Mouse (Mus musculus): ENCODE results near the gene Adck2.

The Adck2 gene

GRCm38 (mm10) chr6:39573791-39574554, at the start of gene Adck2:
Gene Adck2, plus strand, starts transcription at chr6:39573873.
- DNase-seq (ENCODE audit: low spot score), result peak; percentile 69

GRCm38 (mm10) chr6:39526797-39527196, 46.9 kb upstream of the Adck2 start:
- DNase-seq (ENCODE audit: low spot score), result no peak

GRCm38 (mm10) chr6:39527337-39527784, 46.3 kb upstream of the Adck2 start:
- no peak for DNase-seq (ENCODE audit: low spot score)

GRCm38 (mm10) chr6:39527811-39528210, 45.9 kb upstream of the Adck2 start:
- no peak for DNase-seq (ENCODE audit: low spot score)

GRCm38 (mm10) chr6:39528671-39529535, 44.8 kb upstream of the Adck2 start:
- DNase-seq (ENCODE audit: low spot score), result peak; percentile 44

- DNase-seq (ENCODE audit: low spot score), result no peak
These were observed 38.7 kb upstream of the Adck2 start for GRCm38 (mm10) chr6:39534944-39535343.

GRCm38 (mm10) chr6:39536621-39537020, 37.1 kb upstream of the Adck2 start:
- no peak for DNase-seq (ENCODE audit: low spot score)

DNA sequence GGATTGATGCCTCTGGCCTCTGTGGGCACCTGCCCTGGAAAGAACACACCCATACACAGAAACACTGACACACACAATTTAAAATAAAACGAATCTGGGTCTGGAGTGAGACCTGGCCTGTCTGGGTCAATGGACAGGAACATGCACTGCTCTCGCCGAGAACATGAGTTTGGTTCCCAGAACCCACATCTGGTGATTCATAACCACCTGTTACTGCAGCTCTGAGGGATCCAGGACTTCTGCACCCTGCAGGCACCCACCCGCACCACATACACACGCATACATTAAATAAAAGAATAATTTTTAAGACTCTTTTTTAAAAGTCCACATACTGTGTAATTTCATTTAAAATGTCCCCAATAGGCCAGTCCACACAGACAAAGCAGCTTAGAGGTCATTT, 36.4 kb upstream of the Adck2 start:
- DNase-seq (ENCODE audit: low spot score), result no peak

DNA sequence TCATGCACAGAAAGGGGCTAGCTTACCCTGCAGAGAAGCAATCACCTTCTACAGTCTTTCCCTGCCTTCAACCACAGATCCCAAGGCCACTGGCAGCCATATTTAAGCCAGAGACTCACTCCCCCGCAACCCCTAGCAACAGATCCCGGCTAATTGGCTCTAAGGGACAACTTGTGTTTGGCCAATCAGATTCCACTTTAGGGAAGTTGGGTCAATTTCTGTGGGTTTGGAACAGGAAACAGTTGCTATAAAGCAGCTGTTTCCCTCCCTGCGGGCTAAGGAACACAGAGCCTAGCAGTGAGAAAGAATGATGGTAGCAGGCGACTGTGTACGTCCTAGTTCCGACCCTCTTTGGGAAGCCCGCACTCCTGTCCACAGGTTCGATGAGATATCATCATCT, 35.4 kb upstream of the Adck2 start:
- DNase-seq (ENCODE audit: low spot score), result no peak

DNA sequence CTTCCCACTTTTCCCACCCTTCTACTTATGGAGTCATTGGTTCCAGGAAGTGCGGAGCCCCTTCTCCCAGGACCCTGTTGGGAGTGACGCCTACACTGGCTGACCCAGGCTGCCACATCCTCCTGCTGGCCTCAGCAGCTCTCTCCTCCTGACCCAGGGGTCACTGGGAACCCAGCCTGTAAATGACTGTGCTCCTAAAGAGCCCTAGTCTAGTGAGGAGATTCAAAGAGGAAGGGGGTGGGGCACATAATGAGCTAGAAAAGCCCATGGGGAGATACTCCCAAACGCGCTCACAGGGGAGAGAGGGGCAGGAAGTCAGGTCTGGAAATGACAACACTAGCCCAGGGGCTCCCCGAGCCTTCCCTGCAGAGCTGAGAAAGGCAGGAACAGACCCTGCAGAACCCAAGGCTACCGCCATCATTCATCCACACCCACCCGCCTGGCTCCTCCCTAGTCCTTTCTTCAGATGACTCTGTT, 34.0 kb upstream of the Adck2 start:
- no peak for DNase-seq (ENCODE audit: low spot score)

GRCm38 (mm10) chr6:39540563-39540962, 33.1 kb upstream of the Adck2 start:
- no peak for DNase-seq (ENCODE audit: low spot score)

DNA sequence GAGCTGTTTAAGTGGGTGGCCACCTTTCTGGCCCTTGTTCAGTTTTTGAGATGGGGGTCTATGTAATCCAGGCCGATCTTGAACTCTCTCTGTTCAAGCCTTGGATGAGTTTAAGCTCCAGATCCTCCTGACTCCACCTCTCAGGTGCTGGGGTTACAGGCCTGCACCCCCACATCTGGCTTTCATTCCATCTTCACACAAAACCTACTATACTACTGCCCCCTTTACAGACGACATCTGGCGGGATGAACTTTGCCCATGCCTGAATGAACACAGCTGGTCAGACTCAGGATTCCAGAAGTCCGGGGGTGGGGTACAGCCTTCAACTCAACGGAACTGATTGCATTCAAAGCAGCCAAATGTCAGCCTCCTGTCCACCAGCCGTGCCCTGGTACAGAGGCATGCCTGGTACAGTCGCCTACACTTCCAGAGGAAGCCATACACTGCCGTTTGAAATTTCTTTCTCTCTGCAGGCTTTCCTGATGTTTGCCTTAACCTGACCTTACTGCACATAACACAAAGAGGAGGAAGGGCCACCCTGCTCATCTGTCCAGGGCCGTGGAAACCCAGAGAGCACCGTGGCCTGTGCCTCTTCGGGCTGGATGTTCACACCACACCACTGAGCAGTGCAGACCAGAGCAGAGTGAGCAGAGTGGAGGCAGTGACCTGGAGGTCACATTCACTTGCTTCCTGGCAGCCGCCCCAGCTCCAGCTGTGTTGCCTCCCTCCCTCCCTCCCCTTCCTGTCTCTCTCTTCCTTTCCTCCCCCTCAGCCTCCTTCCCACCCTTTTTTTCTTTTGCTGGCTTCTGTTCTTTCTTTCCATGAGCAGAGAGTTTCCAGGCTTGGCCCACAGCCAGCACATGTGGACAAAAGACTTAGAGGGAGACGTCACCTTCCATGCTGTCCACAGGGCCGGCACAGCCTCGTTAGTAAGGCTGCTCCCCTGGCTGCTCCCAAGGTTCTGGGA, 30.8 kb upstream of the Adck2 start:
- peak; percentile 66 for DNase-seq (ENCODE audit: low spot score)

DNA sequence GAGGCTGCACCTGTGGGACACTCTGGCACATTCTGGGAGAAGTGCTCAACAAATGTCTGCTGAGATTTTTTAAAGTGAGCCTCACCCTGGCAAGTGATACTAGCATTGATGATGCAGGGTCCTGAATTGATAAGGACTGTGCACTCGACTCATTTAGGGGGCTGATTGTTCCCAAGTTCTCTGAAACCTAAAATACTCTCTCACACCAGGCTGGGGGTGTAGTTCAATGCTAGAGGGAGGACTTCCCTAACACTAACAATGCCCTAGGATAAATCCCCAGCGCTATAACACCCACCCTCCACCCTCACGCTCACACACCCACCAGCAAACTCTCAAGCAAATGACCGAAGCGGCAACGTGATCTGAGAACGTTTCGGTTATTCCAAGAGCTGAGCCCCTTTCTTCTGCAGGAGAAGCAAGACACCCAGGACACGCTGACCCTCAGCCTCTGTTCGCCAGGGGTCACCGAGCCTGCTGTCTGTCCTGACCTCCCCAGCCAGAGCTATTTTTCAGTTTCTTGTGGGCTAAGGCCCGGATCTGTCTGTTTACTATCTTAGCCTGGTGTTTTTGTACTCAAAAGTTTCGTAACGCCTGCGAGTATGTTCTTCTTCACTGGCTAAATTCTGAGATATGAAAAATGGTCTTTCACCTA, 29.8 kb upstream of the Adck2 start:
- peak; percentile 54 for DNase-seq (ENCODE audit: low spot score)

- no peak for DNase-seq (ENCODE audit: low spot score)
These were observed 28.2 kb upstream of the Adck2 start for GRCm38 (mm10) chr6:39545474-39545873.

GRCm38 (mm10) chr6:39548030-39548429, 25.6 kb upstream of the Adck2 start:
- no peak for DNase-seq (ENCODE audit: low spot score)

- DNase-seq (ENCODE audit: low spot score), result no peak
These were observed 21.6 kb upstream of the Adck2 start for GRCm38 (mm10) chr6:39551981-39552636.

DNA sequence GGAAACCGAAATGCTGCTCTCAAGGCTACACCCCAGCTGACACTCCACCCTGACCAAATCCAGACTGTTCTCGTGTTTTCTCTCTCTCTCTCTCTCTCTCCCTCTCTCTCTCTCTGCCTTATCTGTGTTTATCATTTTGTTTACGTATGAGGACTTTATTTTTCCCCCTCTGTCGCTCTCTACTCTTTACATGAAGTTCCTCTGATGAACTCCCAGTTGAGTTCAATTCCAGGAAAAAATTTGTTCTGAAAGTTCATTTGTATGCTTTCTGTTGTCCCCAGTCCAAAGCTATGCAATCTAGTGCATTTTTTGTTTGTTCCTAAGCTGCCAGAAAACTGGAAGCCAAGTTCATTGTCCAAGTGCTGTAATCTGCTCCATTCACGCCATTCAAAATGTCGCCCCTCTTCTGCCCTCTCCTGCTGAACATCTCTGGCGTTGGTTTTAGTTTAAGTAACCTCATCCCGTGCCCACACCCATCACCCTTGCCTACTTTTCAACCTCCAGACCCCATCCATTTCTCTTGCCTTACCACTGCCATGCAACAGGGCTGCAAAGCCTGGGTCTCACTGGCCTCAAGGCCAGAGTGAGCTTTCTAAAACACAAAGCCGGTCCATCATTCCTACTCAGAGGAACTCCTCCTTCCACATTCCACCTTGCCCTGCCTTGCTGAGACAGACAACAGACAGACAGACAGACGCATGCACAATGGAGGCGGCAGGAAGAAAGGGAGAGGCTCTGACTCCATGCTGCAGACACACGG, 18.6 kb upstream of the Adck2 start:
- no peak for DNase-seq (ENCODE audit: low spot score)

GRCm38 (mm10) chr6:39555648-39555945, 18.1 kb upstream of the Adck2 start:
- DNase-seq (ENCODE audit: low spot score), result no peak

DNA sequence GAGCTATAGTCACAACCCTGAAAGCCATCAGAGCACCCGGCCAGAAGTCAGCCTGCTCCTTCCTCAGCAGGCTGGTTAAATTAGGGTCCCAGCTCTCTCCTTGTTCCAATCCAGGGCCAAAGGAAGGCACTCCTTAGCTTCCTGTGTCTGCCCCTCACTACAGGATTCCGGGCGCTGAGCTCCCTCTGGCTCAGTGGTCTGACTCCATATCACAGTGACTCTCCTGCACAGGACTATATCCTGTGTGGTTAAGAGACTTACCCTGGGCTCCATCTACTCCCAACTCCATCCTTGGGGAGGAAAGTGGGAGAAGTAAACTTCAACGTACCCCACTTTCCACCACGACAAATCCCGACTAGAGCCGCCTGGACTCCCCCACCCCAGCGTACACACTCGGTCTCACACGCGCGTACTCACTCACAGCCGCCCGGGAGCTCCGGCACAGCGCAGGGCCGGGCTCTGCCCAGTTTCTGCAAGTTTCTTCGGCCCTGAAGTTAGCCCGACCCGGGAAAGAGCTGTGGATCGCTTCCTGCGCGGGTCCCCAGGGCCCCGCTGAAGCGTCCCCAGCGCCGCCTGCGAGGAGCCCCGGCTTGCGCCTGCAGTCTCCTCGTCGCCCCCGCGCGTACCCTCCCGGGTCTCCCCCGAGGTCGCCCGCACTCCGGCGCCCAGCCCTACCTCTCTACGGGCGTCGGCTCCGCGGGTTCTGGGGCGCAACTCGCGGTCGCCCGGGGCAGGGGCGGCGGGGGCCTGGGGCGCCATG, 16.6 kb upstream of the Adck2 start:
- DNase-seq (ENCODE audit: low spot score), result no peak
